Mouse (Mus musculus) frontal cortex, postnatal 14 days (tissue): ENCODE data around the gene Hdac10.
A peak's percentile ranks its signal among the peaks of the same experiment; 100 is the strongest.

ENCODE experiments used
- DNase-seq, 2 experiments: peaks; one replicate each; pipeline ENCODE4 v3.0.0; 2022; ENCODE audit warnings: low spot score in 2 of 2

Gene Hdac10

DNA sequence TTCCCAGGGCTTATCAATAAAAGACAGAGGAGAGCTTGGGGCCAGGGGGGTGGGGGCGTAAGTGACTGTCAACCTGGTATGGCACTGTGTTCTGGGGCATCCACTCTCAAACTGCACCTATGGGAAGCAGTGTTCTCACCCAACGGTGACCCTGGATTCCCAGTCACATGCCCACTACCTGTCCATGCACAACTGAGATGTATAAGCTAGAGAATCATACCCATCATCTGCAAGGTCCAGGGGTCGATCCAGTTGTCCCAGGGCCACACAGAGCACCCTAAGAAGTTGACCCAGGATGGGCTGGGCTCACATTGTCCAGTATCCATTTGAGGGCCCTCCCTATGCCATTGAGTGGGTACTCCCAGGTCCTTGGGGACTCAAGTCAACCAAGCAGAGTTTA lies 4.2 kb downstream of the Hdac10 start:
- DNase-seq, result no peak

DNA sequence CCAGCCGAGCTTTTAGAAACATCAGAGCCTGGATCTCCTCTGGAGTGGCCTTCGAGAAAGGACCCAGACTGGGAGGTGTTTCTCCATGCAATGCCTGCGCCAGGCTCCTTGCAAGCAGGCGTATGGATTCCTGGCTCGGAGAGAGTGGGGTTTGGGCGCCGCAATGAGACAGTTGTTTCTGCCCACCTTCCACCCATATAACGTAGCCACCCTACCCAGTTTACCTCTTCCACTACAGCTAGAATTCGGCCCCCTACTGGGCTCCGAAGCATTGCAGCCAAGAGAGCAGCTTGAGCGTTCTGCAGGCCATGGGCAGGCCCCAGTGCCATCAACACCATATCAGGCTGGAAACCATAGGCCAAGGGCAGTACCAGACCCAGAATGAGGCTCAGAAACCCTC lies 4.9 kb downstream of the Hdac10 start:
- peak in 1 of 2 experiments; percentile 55 for DNase-seq

GRCm38 (mm10) chr15:89122649-89123366 lies 5.7 kb downstream of the Hdac10 start, which contains the start of gene Tubgcp6:
Gene Tubgcp6, minus strand, starts transcription at chr15:89123112.
- peak; percentile 91 to 92 for DNase-seq

GRCm38 (mm10) chr15:89118007-89118406 lies 10.5 kb downstream of the Hdac10 start:
- no peak for DNase-seq

GRCm38 (mm10) chr15:89110147-89110546 lies 18.4 kb downstream of the Hdac10 start:
- DNase-seq, result no peak

DNA sequence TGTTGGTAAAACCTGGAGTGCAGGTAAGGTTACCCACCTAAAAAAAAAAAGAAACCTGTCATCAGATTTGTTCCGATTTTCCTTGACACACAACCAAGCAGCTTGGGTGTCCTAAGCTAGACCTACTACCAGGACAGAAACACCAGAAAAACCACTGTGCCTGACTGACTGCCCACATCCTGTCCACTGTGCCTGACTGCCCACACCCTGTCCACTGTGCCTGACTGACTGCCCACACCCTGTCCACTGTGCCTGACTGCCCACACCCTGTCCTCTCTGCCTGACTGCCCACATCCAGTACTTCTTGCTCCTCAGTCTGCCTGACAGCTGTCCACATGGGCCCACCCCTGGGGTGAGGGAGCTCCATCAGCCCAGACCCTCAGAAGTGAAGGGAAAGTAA lies 21.5 kb downstream of the Hdac10 start:
- DNase-seq, result no peak

DNA sequence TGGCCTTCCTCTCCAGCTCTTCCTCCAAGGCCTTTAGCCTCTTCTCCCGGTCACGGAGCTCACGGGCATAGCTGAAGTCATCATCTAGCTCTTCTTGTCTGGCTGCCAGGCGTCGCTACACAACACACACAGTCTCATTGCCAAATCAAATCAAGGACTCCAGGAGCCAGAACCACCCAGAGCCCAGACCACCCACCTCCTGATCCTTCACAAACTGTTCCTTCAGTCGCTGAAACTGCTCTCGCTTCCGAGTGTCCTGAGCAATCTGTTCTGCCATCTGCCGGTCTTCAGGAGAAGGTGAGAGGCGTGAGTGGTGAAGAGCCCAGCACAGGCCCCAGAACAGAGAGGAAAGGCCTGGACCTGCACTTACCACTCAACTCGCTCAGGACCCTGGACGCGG lies 22.4 kb downstream of the Hdac10 start:
- no peak for DNase-seq

GRCm38 (mm10) chr15:89104425-89104824 lies 24.1 kb downstream of the Hdac10 start:
- DNase-seq, result no peak

GRCm38 (mm10) chr15:89103921-89104320 lies 24.6 kb downstream of the Hdac10 start:
- DNase-seq, result no peak

DNA sequence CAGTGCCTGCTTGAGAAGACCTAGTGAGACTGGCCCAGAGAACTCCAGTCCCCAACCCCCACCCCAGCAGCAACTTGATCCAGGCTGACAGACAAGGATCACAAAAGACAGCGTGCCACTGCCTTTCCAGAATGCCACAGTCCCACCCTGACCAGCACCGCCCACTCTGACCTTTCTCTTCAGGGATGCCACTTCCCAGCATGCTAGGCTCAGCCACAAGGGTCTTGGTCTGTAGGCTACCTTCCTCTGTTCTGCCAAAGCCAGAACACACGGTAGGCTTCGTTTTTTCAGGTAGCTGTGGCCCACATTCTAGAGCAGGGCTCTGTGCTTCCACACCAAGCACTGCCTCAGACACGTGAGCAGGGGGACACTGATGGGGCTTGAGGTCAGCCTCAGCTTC lies 25.9 kb downstream of the Hdac10 start:
- DNase-seq, result no peak

DNA sequence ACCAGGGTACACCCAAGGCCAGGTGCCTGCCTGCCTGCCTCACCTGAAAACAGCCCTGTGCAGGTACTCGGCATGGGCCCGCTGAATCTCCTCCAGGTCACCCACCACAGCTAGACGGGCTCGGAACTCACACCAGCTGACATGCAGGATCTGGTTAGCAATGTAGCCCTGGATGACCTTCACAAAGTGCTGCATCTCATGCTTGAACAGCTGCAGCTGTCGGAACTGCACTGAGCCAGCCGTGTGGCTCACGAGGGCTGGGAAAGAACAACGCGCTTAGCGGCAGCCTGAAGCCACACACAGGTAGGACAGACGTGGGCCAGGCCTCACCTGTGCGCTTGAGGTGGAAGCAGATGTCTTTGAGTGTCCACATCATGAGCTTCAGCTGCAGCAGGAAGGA lies 27.7 kb downstream of the Hdac10 start:
- DNase-seq, result no peak

DNA sequence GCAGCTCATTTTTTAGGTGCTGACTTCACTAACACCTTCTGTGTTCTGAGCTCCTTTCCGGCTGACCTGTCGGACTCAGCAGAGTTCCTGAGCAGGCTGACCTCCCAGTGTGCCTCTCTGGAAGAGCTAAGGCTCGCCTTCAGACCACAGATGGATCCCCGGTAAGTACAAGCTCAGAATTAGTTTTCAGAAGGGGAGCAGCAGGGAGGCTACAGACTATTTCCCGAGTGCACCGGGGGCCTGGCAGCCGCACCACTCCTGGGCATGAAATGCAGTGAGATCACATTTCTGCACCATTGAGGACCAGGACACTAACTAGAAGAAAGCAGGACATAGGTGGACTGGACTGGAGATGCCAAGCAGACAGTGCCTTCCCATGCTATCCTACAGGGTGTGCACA lies 29.9 kb downstream of the Hdac10 start:
- no peak for DNase-seq

DNA sequence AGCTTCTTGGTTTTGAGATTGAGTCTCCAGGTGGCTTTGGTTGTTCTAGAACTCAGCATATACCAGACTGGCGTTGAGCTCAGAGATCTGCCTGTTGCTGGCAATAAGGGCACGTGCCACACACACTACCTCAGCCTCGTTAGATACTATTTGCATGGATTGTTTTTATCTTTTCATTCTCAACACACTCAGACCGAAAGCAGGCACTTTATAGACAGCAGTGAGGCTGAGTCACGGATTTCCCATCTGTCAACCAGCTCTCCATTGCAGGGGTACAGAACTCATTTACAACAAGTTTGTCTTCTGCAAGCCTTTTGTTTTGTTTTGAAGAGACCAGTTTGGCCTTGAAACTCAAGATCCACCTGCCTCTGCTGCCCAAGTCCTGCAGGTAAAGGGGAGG lies 31.1 kb downstream of the Hdac10 start:
- DNase-seq, result no peak

GRCm38 (mm10) chr15:89092181-89092580 lies 36.3 kb downstream of the Hdac10 start:
- no peak for DNase-seq

GRCm38 (mm10) chr15:89090662-89091061 lies 37.8 kb downstream of the Hdac10 start:
- DNase-seq, result no peak

DNA sequence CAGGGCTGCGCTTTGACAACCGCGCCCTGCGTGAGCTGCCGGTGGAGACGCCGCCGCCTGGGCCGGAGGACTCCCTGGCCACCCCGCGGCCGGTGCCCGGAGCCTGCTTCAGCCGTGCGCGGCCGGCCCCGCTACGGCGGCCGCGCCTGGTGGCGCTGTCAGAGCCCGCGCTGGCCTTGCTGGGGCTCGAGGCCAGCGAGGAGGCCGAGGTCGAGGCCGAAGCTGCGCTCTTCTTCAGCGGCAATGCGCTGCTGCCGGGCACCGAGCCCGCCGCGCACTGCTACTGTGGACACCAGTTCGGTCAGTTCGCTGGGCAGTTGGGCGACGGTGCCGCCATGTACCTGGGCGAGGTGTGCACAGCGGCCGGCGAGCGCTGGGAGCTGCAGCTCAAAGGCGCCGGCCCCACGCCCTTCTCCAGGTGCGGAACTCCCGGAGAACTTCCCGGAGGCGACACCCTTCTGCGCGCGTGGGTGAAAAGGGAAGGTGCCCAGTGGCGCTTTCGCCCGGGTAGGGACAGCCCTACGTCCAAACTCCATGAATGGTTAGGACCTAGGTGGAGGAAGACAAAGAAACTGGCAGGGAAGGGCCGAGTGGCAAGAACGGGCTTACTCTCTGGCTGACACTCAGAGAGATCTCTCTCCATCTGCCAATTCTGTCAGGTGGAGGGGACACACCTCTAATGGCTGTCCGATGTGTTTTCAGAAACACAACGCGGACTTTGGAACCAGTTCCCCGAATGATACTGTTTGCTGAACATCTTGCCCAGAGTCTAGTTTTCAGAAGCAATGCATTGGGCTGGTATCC lies 39.0 kb downstream of the Hdac10 start:
- no peak for DNase-seq

DNA sequence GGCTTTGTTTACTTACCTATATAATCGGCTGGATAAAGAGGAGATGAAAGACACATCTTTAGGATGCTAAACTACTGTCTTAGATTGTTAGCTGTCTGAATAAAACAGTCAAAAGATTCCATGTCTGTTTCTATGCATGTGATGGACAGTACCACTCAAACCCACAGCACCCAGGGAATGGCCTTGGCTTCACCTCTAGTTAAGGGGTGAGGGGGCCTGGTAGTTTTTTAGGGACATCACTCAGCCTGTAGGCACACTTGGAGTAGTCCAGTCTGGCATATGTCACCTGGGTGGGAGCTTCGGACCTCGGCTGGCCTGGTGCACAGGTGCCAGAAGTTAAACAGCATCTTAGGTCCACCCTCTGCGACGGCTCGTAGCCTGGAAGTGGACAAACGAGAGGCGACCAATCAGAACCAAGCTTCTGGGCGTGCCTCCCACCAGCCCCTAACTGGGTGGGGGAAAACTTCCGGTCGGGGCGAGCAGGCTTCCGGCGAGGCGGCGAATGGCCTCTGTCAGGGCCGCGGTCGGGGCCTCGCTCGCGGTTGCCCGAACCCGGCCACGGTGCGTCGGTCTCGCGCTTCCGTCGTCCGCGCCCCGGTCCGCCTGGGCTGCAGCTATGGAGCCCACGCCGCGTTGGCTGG lies 39.8 kb downstream of the Hdac10 start, which contains the start of gene Selenoo:
Gene Selenoo (plus strand): TSS at position 478 of the 641 bp plus-strand sequence.
- DNase-seq, result peak; percentile 80 to 85

DNA sequence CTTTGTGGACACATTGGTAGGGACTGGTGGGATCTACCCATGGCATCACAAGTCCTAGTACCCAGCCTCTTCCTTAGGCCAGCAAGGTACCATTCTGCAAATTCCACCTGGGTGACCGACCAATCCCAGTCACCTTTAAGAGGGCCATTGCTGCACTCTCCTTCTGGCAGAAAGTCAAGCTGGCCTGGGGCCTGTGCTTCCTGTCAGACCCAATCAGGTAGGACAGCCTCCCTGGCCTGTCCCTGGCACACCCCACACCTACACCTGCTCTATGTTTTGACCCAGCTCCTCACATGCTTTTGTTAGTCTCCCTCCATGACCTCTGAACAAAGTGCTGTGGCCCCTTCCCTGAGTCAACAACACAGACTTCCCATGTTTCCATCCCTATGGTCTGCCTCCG lies 43.7 kb downstream of the Hdac10 start:
- DNase-seq, result no peak

- DNase-seq, result no peak
Measured at GRCm38 (mm10) chr15:89083906-89084305, 44.6 kb downstream of the Hdac10 start.

DNA sequence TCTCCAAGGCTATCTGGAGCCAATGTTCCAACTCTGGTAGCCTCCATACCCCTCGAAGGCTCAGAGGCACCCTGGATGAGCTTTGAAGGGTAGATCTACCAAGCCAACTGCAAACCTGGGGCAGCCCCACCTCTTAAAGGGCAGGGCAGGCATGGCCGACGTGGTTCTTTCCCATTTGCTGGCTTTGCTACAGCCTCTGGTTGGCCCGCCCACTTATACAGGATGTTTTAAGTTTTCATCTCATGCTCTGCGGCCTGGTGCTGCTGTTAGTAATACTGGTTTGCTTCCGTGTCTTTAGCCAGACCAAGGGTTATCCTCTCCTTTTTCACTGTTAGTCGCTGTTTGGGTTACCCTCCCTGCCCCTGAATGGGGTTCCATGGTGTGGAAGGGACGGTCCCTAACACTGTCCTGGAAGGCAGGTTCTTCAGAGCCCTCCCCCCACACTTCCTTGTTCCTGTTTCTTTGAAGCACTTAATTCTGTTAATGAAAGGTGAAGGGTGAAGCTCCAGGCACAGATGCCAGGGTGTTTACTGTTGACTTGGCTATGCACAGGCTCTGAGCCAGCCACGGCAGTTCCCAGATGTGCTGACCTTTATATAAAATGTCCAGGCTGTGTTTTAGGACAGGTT lies 50.2 kb downstream of the Hdac10 start:
- DNase-seq, result no peak

GRCm38 (mm10) chr15:89076156-89076731 lies 52.3 kb downstream of the Hdac10 start:
- peak in 1 of 2 experiments; percentile 46 for DNase-seq
